Mouse (Mus musculus) granulocyte monocyte progenitor cell, adult 5-6 weeks (primary cell): ENCODE data around the gene Mcoln2. TPM values are rescaled to one million over a fixed set of nuclear protein-coding genes. Genes with fewer than 3 reads are reported as not detected.

ENCODE experiments used
- ATAC-seq: replicated peaks from 2 replicates; pipeline ENCODE4 v1.8.0; 2016; ENCODE audit warnings: mild to moderate bottlenecking, moderate TSS enrichment, inconsistent platforms; ENCODE audit not compliant: poor library complexity, severe bottlenecking
- total RNA-seq, 2 experiments: library from RNA; stranded (forward) in 1 of 2; stranded (reverse) in 1 of 2; fragments of 200-712, 200-1000 nt in 1 of 2; fragments of >200 nt in 1 of 2; fragmentation: Nextera tagmentation in 1 of 2; gene quantifications; 2 replicates each; pipeline ENCODE4 v1.2.3; 2014 to 2017

Mcoln2 gene
- total RNA-seq, 2 experiments from 2014 or later, result 0.52 TPM; not detected in 1

GRCm38 (mm10) chr3:146142523-146142922 lies 7.1 kb upstream of the Mcoln2 start:
- peak; percentile 59 for ATAC-seq

GRCm38 (mm10) chr3:146145501-146145900 lies 4.1 kb upstream of the Mcoln2 start:
- no peak for ATAC-seq

- no peak for ATAC-seq
These were observed 3.5 kb upstream of the Mcoln2 start for GRCm38 (mm10) chr3:146146131-146146530.

DNA sequence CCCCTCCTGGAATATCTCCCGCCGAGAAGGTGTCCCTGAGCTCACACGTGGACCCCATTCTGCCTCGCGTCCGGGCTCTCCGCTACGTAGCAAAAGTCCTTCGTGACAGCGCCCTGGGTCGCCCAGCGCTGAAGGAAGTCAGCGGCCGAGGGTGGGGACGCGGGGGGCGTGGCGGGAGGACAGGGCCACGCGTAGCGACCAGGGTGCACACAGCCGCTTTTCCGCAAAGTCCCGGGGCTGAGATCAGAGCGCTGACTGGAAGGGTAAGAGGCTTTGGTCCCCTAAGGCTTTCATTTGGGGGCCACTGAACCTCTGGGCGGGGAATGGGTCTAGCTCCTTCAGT lies 396 bp downstream of the Mcoln2 start:
- ATAC-seq, result peak; percentile 83

DNA sequence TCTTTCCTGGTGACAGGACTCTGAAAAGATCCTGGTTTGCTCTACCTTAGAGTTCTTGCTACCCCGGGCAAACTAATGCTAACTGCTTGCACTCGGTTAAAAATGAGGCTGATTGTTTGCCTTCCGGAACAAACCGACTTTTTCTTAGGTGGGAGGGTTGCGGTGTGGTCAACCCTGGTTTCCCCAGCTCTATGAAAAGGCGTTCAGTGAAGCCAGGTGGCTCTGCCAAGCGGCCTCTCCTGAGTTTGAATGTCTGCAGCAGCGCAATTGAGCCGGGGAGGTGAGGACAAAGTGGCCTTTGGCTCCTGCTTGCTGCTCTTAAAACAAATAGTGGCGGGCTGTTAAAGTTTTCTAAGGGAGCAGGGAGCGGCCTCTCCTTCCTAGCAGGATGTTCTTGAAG lies 927 bp downstream of the Mcoln2 start:
- ATAC-seq, result peak; percentile 16

- ATAC-seq, result no peak
These were observed 1.7 kb downstream of the Mcoln2 start for GRCm38 (mm10) chr3:146151328-146151727.

DNA sequence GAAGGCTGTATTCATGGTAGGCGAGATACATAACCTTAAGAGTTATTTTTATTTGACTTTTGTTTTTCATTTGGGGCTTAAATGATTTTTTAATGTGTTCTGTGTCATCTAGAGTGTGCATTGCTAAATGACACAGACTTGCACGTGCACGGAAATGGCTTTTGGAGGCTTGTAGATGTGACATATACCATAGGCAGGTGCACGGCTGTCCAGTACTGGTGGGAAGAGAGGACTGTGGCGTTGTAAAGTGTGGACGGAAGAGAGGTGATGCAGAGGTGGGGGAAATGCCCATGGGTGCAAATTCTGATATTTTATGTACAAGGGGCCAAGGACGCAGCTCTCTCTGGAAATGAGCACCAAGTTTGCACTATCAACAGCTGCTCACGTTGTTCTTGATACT lies 2.1 kb downstream of the Mcoln2 start:
- no peak for ATAC-seq

DNA sequence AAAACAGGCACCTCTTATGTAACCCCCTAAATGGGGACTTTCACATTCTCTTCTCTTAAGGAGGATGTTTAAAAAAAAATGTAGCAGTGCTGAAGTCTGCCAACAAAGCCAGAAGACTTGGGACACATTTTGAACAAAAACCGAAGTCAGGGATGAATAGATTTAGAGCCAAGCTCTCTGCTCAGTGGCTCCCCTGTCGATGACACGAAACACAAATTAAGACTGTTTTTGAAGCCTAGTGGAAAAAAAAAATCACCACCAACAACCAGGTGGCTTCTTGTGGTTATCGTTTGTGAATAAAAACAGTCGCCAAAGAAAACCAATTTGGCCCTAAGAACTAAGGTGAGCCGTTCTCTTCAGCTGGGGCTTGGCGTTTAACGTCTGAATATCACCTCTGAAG lies 2.7 kb downstream of the Mcoln2 start:
- no peak for ATAC-seq

DNA sequence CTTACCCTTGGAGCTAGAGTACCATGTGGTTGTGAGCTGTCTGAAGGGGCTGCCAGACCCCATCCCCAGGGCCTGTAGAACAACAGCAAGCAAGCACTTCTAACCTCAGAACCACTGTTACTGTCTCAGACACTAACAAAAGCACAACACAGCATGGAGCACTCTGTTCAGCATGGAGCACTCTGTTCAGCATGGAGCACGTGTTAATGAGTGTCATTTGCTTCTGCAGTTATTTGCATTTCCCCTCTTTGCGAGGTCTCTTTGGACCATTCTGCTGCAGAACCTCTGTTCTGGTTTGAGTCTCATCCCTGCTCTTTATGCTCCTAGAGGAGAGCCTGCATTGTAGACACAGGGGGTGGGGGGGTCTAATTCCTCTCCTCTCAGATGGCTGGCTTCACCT lies 3.3 kb downstream of the Mcoln2 start:
- no peak for ATAC-seq

GRCm38 (mm10) chr3:146153862-146154611 lies 4.4 kb downstream of the Mcoln2 start:
- 0 out of 2 replicates have a peak, but pooled peaks have one; percentile 10 for ATAC-seq

DNA sequence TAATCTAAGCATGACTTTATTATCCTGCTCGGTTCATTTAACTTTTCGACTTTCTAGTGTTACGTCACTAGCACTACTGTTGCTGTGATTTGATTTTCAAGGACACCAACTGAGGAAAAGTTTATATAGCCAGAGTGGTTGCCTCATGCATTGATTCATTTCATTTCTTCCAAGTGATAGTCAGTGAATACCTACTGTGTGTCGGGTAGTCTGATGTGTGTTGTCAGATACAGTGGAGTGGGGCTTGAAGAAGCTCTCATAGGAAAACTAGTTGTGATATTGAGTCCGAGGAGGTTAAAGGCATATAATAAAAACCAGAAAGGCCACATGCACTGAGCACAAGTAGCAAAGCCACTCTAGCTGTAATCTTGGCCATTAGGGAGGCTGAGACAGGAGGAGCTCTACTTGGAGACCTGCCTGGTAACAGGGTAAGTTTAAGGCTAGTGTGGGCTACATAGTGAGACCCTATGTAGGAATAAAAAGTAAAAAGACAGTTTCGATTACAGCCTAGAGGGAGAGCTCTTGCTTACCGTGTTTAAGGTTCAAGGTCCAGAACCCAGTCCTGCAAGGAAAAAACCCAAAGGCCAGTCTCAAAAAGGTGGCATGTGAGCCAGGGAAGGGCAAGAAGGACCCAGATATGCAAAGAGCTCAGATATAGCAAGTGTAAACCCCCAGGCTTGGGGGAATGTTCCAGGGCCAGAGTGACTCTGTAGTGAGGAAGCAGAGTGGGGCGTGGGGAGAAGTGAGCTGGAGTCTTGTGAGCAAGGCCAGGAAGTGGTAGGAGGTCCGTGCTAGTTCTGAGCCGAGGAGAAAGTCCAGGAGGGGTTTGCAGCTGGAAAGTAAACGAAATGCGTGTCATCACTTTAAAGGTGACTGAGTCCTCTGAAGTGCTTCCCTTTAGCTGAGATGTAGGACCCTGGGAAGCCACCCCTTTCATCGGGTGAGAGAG lies 6.3 kb downstream of the Mcoln2 start:
- ATAC-seq, result peak; percentile 57

DNA sequence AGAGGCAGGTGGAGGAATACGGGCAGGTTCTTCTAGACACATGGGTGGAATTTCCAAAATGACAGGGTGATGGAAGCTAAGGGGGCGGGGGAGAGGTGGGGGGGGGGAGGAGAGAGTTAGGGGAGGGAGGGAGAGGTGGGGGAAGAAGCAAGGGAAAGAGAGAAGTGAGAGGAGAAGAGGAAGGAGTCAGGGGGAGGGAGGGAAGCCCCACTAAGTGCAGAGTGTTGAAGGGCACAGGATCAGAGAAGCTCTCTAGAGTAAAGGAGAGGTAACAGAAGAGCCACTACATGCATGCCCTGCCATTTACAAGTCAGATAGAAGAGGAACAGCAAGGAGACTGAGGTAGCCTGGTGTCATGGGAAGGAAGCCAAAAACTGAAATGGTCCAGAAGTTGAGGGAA lies 7.2 kb downstream of the Mcoln2 start:
- peak; percentile 42 for ATAC-seq

DNA sequence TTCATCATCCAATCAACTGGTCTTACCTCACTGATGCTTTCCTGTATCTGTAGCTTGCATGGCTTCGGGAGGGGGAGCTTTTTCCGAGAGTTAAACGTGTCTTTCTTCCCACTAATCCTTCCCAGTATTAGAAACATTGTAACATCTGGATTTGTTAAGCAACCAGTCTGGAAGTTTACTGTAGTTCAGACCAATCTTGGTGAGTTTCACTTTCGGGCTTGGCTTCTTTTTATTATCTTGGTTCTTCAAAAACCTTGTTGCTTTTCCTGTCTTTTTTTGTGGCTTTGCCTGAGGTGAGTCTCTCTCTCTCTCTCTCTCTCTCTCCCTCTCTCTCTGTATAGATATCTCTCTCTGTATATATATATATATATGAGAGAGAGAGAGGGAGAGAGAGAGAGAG lies 8.4 kb downstream of the Mcoln2 start:
- ATAC-seq, result peak; percentile 16

DNA sequence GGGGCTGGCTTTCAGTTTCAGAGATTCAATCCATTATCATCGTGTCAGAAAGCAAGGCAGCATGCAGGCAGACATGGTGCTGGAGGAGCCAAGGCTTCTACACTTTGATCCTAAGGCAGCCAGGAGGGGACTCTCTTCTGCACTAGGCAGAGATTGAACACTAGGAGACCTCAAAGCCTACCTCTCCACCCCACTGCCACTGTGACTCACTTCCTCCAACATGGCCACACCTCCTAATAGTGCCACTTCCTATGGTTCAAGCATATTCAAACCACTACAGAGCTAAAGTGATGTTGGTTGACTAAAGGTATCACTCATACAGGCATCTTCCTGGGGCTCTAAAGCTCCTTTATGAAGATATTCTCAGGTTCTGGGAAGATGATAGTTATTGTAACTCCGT lies 9.7 kb downstream of the Mcoln2 start:
- peak; percentile 55 for ATAC-seq

DNA sequence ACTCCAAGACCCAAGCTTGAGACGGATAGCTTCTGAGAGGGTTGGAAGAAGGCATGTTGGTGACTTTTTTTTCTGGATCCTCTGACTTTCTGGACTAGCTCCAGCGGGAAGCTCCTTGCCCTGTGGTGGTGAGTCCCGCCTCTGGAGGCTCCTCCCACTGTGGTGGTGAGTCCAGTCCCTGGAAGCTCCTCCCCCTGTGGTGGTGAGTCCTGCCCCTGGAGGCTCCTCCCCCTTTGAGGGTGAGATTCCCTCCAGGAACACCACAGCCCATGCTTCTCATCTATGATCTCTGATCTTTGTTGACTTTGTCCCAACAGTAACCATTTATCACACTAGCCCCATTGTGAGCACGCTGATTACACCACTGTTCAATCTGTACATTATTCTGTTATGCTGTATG lies 12.6 kb downstream of the Mcoln2 start:
- no peak for ATAC-seq

DNA sequence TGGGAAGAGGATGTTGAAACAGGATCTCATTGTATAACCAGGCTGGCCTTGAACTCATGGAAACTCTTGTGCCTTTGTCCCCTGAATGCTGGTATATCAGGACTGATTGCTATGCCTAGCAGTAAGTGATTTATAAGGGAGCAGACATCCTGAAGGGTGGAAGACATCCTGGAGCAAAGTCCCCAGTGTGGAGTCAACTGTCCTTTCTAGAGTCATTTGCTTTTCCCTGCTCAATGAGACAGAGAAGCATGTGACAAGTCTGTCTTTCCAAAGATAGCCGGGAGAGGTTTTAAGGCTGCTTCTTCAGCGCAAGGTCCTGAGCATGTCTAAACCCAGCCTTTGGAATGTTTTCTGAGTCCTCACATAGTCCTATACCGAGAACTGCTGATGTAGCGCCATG lies 19.7 kb downstream of the Mcoln2 start:
- no peak for ATAC-seq

- no peak for ATAC-seq
These were observed 23.4 kb downstream of the Mcoln2 start for GRCm38 (mm10) chr3:146173030-146173429.

- no peak for ATAC-seq
These were observed 24.6 kb downstream of the Mcoln2 start for GRCm38 (mm10) chr3:146174215-146174614.

DNA sequence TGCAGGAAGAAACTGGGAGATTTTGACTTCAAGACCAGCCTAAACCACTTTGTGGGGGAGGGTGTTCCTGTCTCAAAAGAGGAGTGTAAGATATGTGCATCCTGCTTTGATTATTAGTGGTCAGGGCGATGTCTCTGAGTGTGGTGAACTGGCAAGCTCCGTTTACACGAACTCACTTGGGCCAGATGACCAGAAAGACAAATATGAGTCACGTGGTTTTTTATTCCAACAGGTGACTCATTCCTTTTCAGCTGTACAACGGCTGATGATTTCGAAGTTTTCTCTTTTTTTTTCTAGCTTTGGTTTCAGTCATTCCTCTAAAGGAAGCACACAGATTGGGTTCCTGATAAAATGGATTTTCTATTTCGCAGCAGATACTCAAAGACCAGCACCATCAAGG lies 27.7 kb downstream of the Mcoln2 start:
- no peak for ATAC-seq

DNA sequence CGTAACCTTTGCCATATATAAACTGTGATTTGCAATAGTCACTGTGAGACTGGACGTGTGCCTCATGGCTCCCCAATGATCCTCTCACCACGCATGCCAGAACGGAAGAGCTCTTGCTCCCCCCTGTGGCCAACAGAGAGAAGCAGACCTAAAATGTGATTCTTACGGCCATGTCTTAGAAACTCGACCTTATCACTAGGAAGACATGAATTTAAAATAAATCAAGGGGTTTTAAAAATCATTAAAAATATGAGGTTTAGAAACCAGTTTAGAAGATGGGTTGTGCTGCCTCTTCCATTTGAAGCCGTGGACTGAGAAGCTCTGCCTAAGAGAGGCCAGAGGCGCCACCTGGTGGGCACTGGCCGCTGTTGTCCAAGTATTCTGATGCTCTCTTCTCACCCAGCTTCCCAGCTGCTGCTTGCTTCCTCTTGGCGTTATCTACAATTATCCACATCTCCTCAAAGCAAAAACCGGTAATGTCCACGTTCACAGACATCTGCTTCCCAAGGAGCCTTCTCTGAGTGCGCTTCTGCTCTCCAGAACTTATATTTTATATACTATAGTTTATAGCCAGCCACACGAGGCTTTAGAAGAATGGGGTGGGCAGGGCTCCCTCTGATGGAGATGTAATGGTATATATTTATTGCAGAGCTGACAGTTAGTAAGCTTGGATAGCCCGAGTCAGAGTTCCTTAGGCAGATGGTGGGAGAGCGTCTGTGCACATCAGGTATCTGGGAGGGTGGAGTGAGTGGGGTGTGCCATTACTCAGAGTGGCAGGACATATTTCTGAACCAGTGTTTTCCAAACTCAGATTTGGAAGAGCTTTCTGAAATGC lies 28.3 kb downstream of the Mcoln2 start:
- peak; percentile 82 for ATAC-seq

- no peak for ATAC-seq
These were observed 30.7 kb downstream of the Mcoln2 start for GRCm38 (mm10) chr3:146180341-146180740.
